Mouse (Mus musculus) spleen, postnatal 10 days (tissue): ENCODE data around the gene Gm45713.
"Not testable (repeated sequence)": the region's sequence is repeated elsewhere in the genome, so short reads cannot be mapped to it uniquely, and the experiment has no call there.

Source experiments
- DNase-seq, 2 experiments: peaks; one replicate each; pipeline ENCODE4 v3.0.0; 2021 to 2022; ENCODE audit warnings: low spot score in 2 of 2

Gene Gm45713

GRCm38 (mm10) chr7:45144368-45145174, 8.5 kb upstream of the Gm45713 start:
- no peak for DNase-seq

- no peak for DNase-seq
These were observed 5.9 kb upstream of the Gm45713 start for GRCm38 (mm10) chr7:45141914-45142313.

GRCm38 (mm10) chr7:45141319-45141718, 5.3 kb upstream of the Gm45713 start:
- no peak for DNase-seq

GRCm38 (mm10) chr7:45139904-45140723, 4.1 kb upstream of the Gm45713 start:
- no peak for DNase-seq

- DNase-seq = no peak
These were observed 2.4 kb upstream of the Gm45713 start for GRCm38 (mm10) chr7:45138403-45138802.

GRCm38 (mm10) chr7:45137171-45138006, 1.4 kb upstream of the Gm45713 start:
- no peak for DNase-seq

GRCm38 (mm10) chr7:45135370-45135769, 661 bp downstream of the Gm45713 start:
- DNase-seq = no peak

GRCm38 (mm10) chr7:45134544-45135026, 1.4 kb downstream of the Gm45713 start:
- DNase-seq = peak; percentile 54 to 80

GRCm38 (mm10) chr7:45133446-45134159, 2.4 kb downstream of the Gm45713 start:
- no peak for DNase-seq

GRCm38 (mm10) chr7:45131850-45132249, 4.2 kb downstream of the Gm45713 start:
- no peak for DNase-seq

- DNase-seq = no peak
These were observed 6.1 kb downstream of the Gm45713 start for GRCm38 (mm10) chr7:45129776-45130512.

GRCm38 (mm10) chr7:45129318-45129717, 6.7 kb downstream of the Gm45713 start:
- peak in 1 of 2 experiments; percentile 59 for DNase-seq

GRCm38 (mm10) chr7:45128624-45129246, 7.3 kb downstream of the Gm45713 start, which contains the start of gene Rpl13a:
Rpl13a (minus strand) TSS chr7:45128761.
- peak; percentile 96 to 98 for DNase-seq

GRCm38 (mm10) chr7:45127700-45128224, 8.3 kb downstream of the Gm45713 start:
- DNase-seq = no peak

GRCm38 (mm10) chr7:45126844-45127699, 9.0 kb downstream of the Gm45713 start:
- no peak for DNase-seq

- no peak for DNase-seq
These were observed 9.7 kb downstream of the Gm45713 start for GRCm38 (mm10) chr7:45126147-45126843.

- not testable (repeated sequence) for DNase-seq
These were observed 10.4 kb downstream of the Gm45713 start for GRCm38 (mm10) chr7:45125649-45126048.

- DNase-seq = no peak
These were observed 10.9 kb downstream of the Gm45713 start for GRCm38 (mm10) chr7:45125144-45125600.
